Mouse (Mus musculus) R1 (cell line): Measurements from ENCODE around the gene Polk.

Experiments used
- DNase-seq: peaks from one replicate; pipeline ENCODE4 v3.0.0-alpha.2; 2018; ENCODE audit warnings: low read depth, low spot score

Gene Polk

DNA sequence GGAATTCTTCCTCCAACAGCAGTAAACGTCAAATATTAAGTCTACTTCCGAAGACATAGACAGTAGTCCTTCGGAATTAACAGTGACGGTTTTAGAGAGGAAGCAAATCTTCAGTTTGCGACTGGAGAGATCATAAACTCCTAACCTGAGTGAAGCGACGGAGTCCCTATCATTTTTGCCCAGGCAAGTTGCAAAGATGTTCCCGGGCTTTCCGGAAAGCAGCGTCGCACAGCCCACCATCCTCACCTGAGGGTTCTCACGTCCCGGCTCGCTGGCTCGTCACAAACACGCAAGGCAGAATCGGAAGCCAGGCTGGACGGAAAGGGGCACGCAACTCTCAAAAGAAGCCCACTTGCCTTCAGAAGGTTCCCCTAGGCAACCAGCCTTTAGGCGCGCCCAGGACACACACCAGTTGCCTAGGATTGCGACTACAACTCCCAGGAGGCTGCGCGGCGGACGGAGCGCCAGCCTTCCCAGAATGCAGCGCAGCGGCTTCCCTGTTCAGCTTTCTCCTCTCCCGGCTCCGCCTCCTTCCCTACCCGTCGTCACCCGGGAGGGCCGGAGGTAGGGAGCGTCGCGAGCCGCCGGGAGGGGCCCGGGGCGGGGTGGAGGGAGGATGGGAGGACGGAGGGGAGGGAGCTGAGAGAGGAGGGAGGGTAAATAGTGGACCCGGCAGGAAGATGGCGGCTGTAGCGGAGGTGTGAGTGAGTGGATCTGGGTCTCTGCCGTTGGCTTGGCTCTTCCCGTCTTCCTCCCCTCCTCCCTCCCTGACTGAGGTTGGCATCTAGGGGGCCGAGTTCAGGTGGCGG is at the start of gene Polk, which contains the start of gene Col4a3bp:
Gene Polk, minus strand, starts transcription at position 499 of the 809 bp plus-strand sequence.
Gene Col4a3bp, plus strand, starts transcription at position 538 of the 809 bp plus-strand sequence.
- DNase-seq, result peak; percentile 98

DNA sequence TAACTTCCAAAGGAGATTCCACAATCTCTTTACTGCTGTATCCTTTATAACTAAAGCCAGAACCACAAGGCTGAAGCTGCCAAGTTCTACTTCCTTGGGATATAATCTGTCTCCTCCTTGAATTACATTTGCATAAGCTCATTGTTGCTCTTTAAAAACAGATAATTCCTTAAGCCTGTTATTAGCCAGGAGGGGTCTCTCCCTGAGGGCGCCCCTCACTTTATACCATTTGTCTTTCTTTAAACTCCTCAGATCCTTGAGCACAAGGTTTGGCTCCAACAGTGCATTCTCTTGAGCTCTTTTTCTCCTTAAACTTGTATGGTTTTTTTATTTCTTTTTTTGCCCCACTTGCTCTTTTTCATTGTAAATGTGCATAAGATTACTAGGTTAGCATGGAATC is 46.3 kb upstream of the Polk start:
- no peak for DNase-seq

DNA sequence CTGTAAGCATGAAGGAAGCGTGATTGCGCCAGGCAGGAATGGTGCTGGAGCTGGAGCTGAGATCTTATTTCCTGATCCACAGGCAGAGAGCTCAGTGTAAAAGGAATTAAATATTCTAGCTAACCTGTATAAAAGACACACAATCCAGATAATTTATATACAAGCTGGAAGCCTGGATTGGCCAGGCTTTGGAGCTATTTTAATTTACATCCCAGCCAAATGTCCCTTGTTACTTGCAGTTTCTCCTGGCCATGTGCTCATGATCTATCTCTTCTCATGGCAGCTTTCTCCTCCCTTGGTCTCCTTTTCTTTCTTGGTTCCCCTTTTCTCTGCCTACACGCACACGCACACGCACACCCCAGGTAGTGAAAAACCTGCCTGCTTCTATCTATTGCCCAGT is 44.2 kb upstream of the Polk start:
- DNase-seq, result no peak

DNA sequence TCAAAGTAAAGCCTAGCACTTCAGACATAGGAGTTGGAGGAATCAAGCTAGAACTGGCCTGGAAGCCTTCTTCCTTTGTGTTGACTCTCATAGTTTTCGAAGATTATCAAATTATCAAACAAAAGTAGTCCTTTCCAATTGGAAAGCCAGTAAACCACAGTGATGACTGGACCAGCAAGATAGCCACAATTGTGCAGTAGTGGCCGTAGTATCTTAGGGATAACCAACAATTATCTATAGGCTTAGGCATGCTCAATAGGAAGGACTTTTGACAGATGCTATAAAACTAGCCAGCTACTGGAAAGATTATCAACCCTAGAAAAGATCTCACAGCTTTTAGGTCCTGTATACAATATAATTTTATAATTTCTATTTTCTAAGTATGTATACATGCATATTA is 41.8 kb upstream of the Polk start:
- no peak for DNase-seq

DNA sequence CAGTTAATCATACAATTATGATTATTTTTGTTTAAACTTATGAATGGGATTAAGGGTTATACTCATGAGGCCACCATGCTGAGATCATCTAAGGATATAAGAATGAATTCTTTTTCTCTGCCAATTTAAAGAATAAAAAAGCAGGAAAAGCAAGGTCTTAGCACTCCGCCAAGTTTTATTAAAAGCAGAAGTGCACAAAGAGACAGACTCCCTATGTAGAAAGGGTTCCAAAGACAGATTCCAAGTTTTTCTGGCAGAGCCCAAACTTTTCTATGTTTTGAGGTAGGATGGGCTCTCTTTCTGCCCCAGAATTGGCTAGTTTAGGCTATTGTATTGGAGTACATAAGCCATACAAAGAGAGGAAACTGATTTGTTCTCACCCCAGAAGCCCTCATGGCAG is 37.6 kb upstream of the Polk start:
- DNase-seq, result no peak

DNA sequence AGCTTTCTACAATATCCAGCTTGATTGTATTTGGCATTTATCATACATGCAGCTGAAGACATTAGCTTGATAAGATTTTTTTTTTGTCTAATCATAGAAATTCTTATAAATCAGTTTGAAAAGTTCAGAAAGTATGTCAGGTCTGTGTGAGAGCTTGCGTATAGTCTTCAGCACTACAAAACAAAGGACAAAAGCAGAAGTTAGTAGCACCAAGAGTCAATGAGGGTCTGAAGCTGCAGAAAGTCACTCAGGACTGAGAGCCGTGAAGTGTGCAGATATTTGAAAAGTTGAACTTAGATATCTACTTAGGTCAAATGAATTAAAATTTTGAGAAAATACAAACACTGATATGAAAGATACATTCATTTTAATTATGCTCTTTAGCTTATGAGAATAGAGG is 36.7 kb upstream of the Polk start:
- DNase-seq, result no peak

DNA sequence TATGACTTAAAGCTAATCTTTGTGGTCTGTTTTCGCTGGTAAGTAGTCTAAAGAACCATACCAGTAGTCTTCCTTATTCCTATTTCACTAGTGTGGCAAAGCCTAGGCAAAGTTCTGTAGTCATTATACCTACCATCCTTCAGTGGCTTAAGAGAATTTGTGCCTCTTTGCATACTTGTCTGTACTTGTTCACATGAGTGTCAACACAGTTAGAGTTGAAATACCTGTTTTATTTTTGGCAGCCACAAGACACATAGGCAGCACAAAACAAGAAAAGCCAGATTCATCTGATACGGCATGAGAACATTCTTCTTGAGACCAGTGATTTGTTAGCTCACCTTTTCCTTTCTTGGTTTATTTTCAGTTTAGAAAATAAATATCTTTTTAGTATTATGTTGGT is 31.8 kb upstream of the Polk start:
- DNase-seq, result no peak

DNA sequence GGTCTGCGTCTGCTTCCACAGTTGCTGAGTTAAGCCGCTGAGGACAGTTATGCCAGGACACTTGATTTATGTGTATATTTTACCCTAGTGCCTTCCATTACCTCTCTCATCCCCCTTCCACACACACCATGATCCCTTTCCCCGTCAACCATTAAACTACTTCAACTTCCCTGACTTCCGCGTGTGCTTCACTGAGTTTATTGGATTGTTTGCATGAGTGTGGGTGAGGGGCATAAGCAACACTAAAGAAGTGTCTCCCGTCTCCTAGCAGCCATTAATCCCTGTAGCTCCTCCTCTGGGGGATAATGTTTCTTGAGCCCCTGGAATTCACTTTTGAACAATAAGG is 28.6 kb upstream of the Polk start:
- peak; percentile 15 for DNase-seq

DNA sequence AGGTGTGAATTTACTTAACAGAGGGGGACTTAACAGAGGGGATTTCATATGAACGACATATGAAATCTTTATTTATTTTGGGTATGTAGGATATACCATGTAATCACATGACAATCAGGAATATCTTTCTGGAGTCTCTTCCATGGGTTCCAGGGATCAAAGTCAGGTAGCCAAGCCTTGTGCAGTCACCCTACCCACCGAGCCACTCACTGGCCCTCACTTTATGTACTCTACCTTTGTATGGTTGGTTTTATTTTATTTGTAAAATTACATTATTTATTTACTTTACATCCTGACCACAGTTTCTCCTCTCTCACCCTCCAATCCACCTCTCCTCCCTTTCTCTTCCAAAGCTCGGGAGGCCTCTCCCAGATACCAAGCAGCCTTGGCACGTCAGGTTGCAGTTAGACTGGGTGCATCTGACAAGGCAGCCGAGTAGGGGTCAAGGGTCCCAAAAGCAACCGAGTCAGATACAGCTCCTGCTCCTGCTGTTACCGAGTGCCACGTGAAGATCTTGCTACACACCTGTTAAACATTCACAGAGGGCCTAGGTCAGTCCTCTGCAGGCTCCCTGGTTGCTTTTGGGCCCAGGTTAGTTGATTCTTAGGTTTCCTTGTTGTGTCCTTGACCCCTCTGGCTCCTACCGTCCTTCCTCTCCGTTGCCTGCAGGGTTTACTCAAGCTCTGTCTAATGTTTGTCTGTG is 28.1 kb upstream of the Polk start:
- no peak for DNase-seq

DNA sequence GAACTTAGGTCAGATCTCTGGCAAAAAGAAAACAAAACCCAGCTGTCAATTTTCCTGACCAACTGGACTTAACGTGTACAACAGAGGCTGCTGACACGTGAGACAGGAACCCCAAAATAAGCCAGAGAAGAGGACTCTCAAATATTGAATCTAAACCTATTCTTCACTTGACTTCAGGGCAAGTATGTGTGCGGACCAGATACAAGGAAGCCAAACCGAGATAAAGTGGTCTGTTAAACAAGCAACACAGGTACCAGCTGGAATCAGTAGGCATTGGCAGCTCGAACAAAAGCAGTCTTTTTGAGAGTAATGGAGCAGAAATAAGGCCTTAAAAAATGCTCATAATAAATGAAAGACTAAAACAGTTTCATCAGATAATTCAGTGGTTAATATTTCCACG is 25.6 kb upstream of the Polk start:
- no peak for DNase-seq

DNA sequence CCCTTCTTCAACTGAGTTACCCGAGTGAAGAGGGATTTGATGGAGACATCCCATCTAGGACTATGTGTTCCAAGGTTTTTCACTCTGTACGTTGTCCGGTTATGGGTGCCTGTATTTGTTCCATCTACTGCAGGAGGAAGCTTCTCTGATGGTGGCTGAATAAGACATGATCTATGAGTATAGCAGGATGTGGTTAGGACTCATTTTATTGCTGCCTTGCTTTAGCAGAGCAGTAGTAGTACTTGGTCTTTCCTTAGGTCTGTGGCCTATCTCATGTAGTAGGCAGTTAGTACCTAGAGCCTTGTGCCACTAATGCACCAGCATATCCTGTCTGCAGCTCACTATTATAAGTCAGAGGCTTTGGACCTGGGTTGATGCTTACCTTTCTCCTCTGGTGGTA is 12.7 kb upstream of the Polk start:
- DNase-seq, result no peak

DNA sequence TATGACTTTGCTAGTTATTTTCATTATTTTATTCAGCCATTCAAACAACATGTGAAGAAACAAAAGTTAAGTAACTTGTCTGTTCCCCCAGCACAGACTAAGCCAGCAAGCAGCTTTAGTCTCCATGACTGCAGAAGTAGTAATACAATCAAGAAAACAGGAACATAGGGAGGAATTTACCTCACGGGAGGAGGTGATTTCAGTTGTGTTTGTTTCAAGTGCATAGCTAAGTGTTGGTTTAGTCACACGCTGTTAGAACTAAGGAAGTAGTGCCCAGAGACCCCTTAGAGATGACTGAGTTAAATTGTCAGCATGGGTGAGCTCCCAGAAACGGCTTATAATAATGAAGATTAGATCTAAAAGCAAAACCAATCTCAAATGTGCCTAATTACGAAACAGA is 5.6 kb upstream of the Polk start:
- DNase-seq, result no peak

DNA sequence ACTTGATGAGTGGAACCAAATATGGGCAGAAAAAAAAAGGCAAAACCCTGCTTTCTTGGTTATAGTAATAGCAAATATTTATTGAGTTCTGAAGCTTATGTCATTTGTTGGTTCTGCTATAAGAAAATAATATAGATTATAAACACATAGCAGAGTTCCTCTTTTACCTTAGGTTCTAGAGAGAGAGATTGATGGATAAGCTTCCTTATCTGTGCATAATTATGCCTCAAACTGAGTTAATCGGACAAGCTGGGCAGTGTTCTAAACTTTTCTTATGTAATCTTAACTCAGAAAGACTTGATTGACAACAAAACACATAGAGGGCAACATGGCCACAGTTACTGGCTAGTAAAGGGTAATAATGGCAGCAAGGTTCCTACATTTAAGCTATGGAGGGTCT is 4.9 kb upstream of the Polk start:
- no peak for DNase-seq

DNA sequence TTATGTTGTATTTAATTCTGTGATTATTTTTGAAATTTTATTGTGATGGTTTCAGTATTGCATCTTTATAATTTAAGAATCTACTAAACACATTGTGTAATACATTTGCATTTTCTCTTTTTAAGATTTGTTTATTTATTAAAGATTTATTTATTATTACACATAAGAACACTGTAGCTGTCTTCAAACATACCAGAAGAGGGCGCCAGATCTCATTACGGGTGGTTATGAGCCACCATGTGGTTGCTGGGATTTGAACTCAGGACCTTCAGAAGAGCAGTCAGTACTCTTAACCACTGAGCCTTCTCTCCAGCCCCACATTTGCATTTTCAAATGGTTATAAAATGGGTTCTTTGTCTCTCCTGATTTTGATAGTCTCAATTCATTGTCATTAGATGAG is 2.1 kb upstream of the Polk start:
- peak; percentile 39 for DNase-seq

DNA sequence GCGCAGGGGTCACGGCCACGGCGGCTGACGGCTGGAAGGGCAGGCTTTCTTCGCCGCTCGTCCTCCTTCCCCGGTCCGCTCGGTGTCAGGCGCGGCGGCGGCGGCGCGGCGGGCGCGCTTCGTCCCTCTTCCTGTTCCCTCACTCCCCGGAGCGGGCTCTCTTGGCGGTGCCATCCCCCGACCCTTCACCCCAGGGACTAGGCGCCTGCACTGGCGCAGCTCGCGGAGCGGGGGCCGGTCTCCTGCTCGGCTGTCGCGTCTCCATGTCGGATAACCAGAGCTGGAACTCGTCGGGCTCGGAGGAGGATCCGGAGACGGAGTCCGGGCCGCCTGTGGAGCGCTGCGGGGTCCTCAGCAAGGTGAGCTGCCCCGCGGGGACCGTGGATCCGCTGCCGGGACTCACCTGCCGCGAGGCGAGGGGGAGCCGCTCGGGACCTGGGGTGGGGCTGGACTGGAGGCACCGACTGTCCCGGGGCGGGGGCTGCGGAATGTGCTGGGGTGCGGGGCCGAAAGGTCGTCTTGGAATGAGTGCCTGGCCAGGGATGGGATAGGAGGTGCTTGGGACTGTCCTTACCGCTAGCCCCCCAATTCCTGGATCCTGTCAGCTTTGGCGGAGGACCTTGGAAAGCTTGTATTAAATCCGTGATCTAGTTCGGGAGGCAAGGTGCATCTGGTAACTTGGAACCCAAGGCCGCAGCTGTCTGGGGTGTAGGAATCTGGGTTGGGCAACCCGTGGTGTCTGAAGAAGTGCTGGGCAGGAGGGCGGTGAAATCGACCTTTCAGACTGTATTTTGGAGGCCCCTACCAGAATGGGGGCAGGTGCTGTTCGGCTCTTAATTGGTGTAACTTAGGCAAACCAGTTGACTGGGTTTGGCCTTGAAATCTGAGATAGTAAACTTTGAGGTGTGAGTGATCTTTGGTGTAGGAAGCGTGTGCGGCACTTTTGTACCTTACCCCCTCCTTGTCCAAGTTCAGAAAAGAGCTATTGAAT is 817 bp upstream of the Polk start:
- DNase-seq, result peak; percentile 82

DNA sequence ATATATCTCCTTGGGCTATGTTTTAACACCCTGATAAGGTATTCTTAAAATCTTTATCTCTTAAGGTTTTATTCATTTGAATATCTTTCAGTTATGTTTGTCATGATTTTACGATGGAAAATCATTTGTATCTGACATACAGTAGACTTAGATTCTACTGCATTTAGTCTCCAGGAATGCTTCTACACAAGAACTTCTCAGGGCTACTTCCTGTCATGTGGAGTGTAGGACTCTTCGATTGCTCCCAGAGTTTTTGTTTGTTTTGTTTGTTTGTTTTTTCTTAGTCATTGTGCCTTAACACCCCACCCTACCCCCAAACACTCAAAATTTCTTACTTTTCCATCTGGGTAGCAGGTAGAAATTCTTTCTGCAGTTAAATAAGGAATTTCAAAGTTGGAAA is 998 bp downstream of the Polk start:
- DNase-seq, result no peak

DNA sequence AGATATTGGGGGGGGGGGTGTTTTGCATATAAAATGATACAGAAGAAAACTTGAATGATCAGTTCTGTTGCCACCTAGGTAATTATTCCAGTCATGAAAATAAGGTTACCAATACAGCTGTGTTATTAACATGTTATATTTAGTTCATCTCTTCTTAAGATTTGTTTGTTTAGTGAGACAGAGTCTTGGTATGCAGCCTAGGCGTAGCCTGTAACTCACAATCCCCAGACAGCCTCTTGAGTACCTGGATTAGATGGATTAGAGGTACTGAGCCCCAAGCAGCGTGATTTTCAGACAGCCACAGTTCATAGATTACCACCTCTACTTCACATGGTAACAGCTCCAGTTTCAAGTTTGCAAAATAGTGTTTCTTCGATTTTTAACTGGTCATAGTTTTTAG is 4.3 kb downstream of the Polk start:
- no peak for DNase-seq

DNA sequence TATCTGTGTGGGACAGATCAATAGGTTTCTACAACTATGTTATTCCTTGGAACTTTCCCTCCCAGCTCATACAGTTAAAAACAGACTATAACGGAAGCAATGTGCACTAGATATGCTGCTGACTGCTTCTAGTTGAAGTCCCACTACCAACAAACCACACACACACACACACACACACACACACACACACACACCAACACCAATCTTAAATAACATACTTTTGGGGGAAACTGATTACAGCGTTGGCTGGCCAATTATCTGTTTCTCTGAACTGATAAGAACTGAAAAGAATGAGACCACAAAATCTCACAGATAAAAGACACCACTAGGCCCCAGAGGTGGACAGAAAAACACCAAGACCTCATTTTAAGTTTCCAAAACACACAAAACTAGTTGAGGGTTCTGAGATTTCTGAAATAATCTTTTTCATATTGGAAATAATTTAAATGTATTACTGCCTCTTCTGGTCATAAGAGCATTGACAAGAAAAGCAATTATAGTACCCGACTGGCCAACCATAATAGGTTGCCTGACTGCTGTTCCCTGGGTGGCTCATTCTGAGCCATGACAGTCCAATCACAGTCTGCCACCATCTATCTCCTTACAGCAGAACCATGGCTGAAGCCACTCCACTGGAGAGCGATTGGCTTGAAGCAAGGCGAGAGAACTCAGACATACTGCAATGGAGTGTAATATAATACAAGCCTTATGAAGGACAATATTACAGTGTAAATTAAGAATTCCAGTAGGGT is 5.4 kb downstream of the Polk start:
- no peak for DNase-seq

DNA sequence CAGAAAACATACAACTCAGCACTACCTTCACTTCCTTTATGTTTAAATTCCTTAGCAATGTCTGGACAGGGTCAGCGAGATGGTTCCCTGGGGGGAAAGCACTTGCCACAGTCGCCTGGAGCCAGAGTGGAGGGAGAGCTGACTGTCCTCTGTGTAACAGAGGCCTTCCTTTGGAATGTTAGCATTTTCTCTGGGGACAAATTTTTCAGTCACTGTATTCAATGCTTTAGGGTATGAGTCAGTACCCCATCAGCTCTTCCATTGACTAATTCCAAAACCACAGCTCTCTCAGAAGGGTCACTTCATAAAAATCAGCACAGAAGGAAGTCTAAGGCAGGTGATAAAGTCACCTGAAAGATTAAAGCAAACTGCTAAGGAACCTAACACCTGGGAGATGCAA is 8.6 kb downstream of the Polk start:
- DNase-seq, result no peak

DNA sequence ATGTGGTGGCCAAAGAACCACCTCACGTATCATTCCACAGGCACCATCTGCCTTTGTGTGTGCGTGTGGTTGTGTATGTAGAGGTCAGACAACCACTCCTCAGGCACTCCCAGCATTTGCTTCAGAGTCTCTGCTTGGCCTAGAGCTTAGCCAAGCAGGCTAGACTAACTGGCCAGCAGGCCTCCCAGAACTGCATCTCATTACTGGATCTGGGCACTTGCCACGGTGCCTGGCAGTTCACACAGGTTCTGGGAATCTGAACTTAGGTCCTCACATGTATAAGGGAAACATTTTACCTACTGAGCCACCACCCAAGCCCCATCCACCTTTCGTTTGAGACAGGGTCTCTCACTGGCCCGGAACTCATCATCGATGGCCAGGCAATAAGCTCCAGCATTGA is 10.2 kb downstream of the Polk start:
- DNase-seq, result no peak

DNA sequence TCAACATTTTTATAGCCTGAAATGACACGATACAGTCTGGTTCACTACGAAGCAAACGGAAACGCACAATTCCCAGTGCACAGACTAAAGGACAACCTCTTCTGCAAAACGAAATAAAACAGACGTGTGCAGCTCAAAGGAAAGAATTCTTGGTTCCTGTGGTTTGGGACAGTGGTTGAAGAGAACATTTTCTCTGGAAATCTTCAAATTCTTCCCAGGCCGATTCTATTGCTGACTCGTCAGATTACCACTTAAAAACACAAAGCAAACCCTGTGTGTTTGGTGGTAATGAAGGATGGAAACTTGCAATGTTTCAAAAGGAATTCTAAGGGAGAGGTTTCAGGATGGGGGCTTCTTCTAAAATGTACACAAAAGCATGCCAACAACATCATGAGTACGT is 12.3 kb downstream of the Polk start:
- DNase-seq, result no peak
